Mouse (Mus musculus) liver, embryonic 12.5 days (tissue): ENCODE results near the gene Atp23. TPM values are rescaled to one million over a fixed set of nuclear protein-coding genes. Genes with fewer than 3 reads are reported as not detected.
"Not testable (repeated sequence)": the region's sequence is repeated elsewhere in the genome, so short reads cannot be mapped to it uniquely, and the experiment has no call there.

Experiments
- ATAC-seq: fragments of 200-750 bp; cut with Nextera tagmentation; 2 replicates; pipeline ENCODE4 v1.8.0; 2017; ENCODE audit warnings: moderate number of reproducible peaks, mild to moderate bottlenecking, moderate library complexity
- H3K27ac ChIP-seq: fragments of 300-500 bp; sonication (generic); 2 replicates; pipeline ENCODE4 v1.5.1; 2016; ENCODE audit warnings: mild to moderate bottlenecking
- H3K27me3 ChIP-seq: fragments of 300-500 bp; sonication (generic); replicated peaks from 2 replicates; pipeline ENCODE4 v1.6.1; 2016; ENCODE audit warnings: mild to moderate bottlenecking, moderate library complexity
- H3K36me3 ChIP-seq: fragments of 300-500 bp; sonication (generic); 2 replicates; pipeline ENCODE4 v1.6.1; 2016; ENCODE audit warnings: mild to moderate bottlenecking, moderate library complexity
- H3K4me1 ChIP-seq: fragments of 300-500 bp; sonication (generic); 2 replicates; pipeline ENCODE4 v1.6.1; 2016
- H3K4me2 ChIP-seq: fragments of 300-500 bp; sonication (generic); 2 replicates; pipeline ENCODE4 v1.6.1; 2016; ENCODE audit warnings: mild to moderate bottlenecking, moderate library complexity
- H3K4me3 ChIP-seq: fragments of 300-500 bp; sonication (generic); 2 replicates; pipeline ENCODE4 v1.5.1; 2016; ENCODE audit warnings: mild to moderate bottlenecking, moderate library complexity
- H3K9ac ChIP-seq: fragments of 300-500 bp; sonication (generic); 2 replicates; pipeline ENCODE4 v1.6.1; 2016; ENCODE audit warnings: mild to moderate bottlenecking, moderate library complexity
- H3K9me3 ChIP-seq: fragments of 300-500 bp; sonication (generic); replicated peaks from 2 replicates; pipeline ENCODE4 v1.6.1; 2016; ENCODE audit warnings: mild to moderate bottlenecking, moderate library complexity
- WGBS: fragments of 180-500 bp; shearing (Covaris S2); methylation state at CpG from one replicate; pipeline ENCODE4 v1.1.7; 2016; ENCODE audit not compliant: insufficient replicate concordance; 5-methylcytosine and 5-hydroxymethylcytosine counted together
- polyA plus RNA-seq: library from polyadenylated mRNA; unstranded; fragments of >200 nt; fragmentation: Nextera tagmentation; extraction: Ambion mirVana; gene quantifications from 2 replicates; pipeline ENCODE4 v1.2.1, GENCODE M21; 2016

Gene Atp23
- polyA plus RNA-seq, 1 experiment from 2014 or later: 14.4 TPM

DNA sequence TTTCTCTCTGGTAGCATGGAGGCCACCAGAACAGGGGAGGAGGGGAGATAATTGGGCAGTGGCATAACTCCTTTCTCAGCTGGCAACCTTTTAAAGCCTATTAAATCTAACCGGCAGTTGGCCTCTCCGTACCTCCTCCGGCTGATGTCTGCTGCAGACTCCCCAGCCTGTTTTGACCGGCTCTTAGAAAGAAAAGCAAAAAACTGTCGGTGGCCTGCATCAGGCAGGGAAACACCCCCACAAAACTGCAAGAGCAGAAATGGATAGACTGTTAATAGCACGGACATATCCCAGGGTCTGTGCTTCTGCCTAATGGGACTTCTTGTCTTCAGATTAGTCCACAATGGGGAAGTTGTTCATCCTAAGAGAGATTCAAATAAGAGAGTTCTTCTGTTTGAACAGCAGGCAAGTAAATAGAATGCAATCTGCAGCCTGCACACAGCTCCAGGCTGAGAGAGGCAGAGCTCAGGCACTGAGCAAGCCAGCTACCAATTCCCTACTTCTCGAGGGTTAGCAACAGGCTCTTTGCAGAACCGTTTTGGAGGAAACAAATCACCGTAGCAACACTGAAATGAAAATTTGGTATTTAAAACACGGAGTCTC lies 55.7 kb downstream of the Atp23 start:
- H3K27ac ChIP-seq: no peak overlapping the region
- H3K36me3 ChIP-seq: no peaks in the 10 kb centered on the region
- no peak overlapping the region for H3K4me3 ChIP-seq
- no peaks in the 10 kb centered on the region for H3K9me3 ChIP-seq
- ATAC-seq: no peak
- peak overlapping the region; percentile 28 for H3K4me2 ChIP-seq
- H3K27me3 ChIP-seq: no peaks in the 10 kb centered on the region
- peaks cover 6% of the 10 kb centered on the region; the same call in 1 of the 2 replicates for H3K4me1 ChIP-seq
- H3K9ac ChIP-seq: no peak overlapping the region
- 49% methylated on average over 10 of the region's 10 CpGs for WGBS

- Histone ChIP-seq H3K4me3 (no peak overlapping the region), H3K27ac (no peak overlapping the region), H3K9ac (no peak overlapping the region), H3K27me3 (no peaks in the 10 kb centered on the region), H3K36me3 (no peaks in the 10 kb centered on the region), H3K4me2 (peak overlapping the region; percentile 28; the same call in 1 of the 2 replicates), H3K4me1 (peaks cover 6% of the 10 kb centered on the region; the same call in 1 of the 2 replicates), H3K9me3 (no peaks in the 10 kb centered on the region)
- ATAC-seq: no peak
- WGBS: 36% methylated on average over 12 of the region's 12 CpGs
Measured at GRCm38 (mm10) chr10:126844689-126845088, 56.5 kb downstream of the Atp23 start.

DNA sequence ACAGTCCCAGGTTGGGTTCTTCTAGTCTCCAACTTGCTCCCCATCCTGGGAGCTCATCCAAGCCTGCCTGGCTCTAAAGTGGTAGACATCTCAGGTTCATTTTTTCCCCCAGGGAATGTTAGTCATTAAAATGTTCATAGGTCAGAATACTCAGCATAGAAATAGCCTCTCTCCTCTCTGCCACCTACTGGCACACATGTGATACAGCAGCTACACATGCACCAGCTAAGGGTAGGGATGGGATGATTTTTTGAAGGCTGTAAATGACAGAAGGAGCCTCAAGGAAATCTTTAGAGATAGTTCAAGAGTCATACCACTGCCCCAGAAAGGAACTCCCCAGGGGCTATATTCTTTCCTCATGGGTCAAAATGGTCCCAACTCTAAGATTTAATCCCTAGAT lies 60.9 kb downstream of the Atp23 start:
- H3K27ac ChIP-seq: no peak overlapping the region
- H3K27me3 ChIP-seq: no peaks in the 10 kb centered on the region
- no peak overlapping the region for H3K9ac ChIP-seq
- no peaks in the 10 kb centered on the region for H3K36me3 ChIP-seq
- no peaks in the 10 kb centered on the region for H3K9me3 ChIP-seq
- ATAC-seq: no peak
- no peak overlapping the region for H3K4me3 ChIP-seq
- H3K4me2 ChIP-seq: no peak overlapping the region
- H3K4me1 ChIP-seq: no peaks in the 10 kb centered on the region

- Histone ChIP-seq H3K4me3 (no peak overlapping the region), H3K4me1 (no peaks in the 10 kb centered on the region), H3K9me3 (no peaks in the 10 kb centered on the region), H3K27ac (no peak overlapping the region), H3K9ac (no peak overlapping the region), H3K36me3 (no peaks in the 10 kb centered on the region), H3K4me2 (no peak overlapping the region), H3K27me3 (no peaks in the 10 kb centered on the region)
- ATAC-seq: no peak
- 42% methylated on average over 5 of the region's 5 CpGs for WGBS
Measured at GRCm38 (mm10) chr10:126833006-126833405, 68.1 kb downstream of the Atp23 start.

GRCm38 (mm10) chr10:126831329-126831728 lies 69.8 kb downstream of the Atp23 start:
- WGBS: 81% methylated on average over 5 of the region's 5 CpGs

GRCm38 (mm10) chr10:126828618-126829017 lies 72.5 kb downstream of the Atp23 start:
- Histone ChIP-seq H3K4me2 (no peak overlapping the region), H3K4me1 (no peaks in the 10 kb centered on the region), H3K9ac (no peak overlapping the region), H3K27me3 (no peaks in the 10 kb centered on the region), H3K4me3 (no peak overlapping the region), H3K36me3 (no peaks in the 10 kb centered on the region), H3K9me3 (no peaks in the 10 kb centered on the region), H3K27ac (no peak overlapping the region)
- 77% methylated on average over 7 of the region's 7 CpGs for WGBS
- no peak for ATAC-seq

More at GRCm38 (mm10) chr10:126831329-126831728, 69.8 kb downstream of the Atp23 start:
- H3K4me2 ChIP-seq: no peak overlapping the region
- no peak overlapping the region for H3K27ac ChIP-seq
- no peak overlapping the region for H3K4me3 ChIP-seq
- no peaks in the 10 kb centered on the region for H3K9me3 ChIP-seq
- H3K9ac ChIP-seq: no peak overlapping the region
- no peaks in the 10 kb centered on the region for H3K4me1 ChIP-seq
- H3K36me3 ChIP-seq: no peaks in the 10 kb centered on the region
- no peaks in the 10 kb centered on the region for H3K27me3 ChIP-seq
- no peak for ATAC-seq

GRCm38 (mm10) chr10:126827941-126828593 lies 73.1 kb downstream of the Atp23 start:
- H3K4me1 ChIP-seq: no peaks in the 10 kb centered on the region
- H3K9me3 ChIP-seq: no peaks in the 10 kb centered on the region
- peak; percentile 61; the same call in 1 of the 2 replicates for ATAC-seq
- no peak overlapping the region for H3K4me3 ChIP-seq
- 59% methylated on average over 8 of the region's 8 CpGs for WGBS
- H3K36me3 ChIP-seq: no peaks in the 10 kb centered on the region
- no peak overlapping the region for H3K27ac ChIP-seq
- H3K27me3 ChIP-seq: no peaks in the 10 kb centered on the region
- no peak overlapping the region for H3K4me2 ChIP-seq
- H3K9ac ChIP-seq: no peak overlapping the region

GRCm38 (mm10) chr10:126826982-126827381 lies 74.2 kb downstream of the Atp23 start:
- Histone ChIP-seq H3K9ac (no peak overlapping the region), H3K36me3 (no peaks in the 10 kb centered on the region), H3K27me3 (no peaks in the 10 kb centered on the region), H3K27ac (no peak overlapping the region), H3K4me1 (no peaks in the 10 kb centered on the region), H3K9me3 (no peaks in the 10 kb centered on the region), H3K4me2 (no peak overlapping the region), H3K4me3 (no peak overlapping the region)
- WGBS: 47% methylated on average over 6 of the region's 6 CpGs
- no peak for ATAC-seq

DNA sequence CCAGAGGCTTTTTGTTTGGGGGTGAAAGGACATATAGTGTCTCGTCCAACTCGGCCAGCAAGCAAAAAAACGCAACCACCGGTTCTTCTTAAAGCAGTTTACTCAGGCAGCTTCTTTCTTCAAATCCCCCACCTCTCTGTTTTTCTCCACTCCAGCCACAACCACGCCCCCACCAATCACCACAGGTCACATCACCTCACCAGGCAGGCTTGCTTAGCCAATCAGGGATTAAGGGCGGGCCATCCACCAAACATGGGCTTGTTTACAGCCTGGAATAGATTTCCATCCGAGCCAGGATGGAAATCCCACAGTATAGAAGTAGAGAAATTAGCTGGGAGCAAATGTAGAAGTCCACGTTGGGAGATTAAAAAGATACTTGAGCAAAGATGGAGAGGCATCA lies 74.9 kb downstream of the Atp23 start:
- ATAC-seq, H3K27me3 ChIP-seq, H3K4me1 ChIP-seq, H3K36me3 ChIP-seq, H3K9ac ChIP-seq, H3K4me2 ChIP-seq, H3K9me3 ChIP-seq, H3K4me3 ChIP-seq, H3K27ac ChIP-seq: not testable (repeated sequence)
- WGBS: 76% methylated on average over 8 of the region's 8 CpGs

- Histone ChIP-seq H3K27me3 (no peaks in the 10 kb centered on the region), H3K4me3 (no peak overlapping the region), H3K9me3 (no peaks in the 10 kb centered on the region), H3K4me1 (no peaks in the 10 kb centered on the region), H3K27ac (no peak overlapping the region), H3K4me2 (no peak overlapping the region), H3K9ac (no peak overlapping the region), H3K36me3 (no peaks in the 10 kb centered on the region)
- 74% methylated on average over 3 of the region's 3 CpGs for WGBS
- ATAC-seq: no peak
Measured at GRCm38 (mm10) chr10:126822418-126822817, 78.7 kb downstream of the Atp23 start.
